7 mouse cellular contexts compared by ENCODE assay signal in genomic region chr11:98022555-98023371, GRCm38 (mm10). TPM values are rescaled to one million over a fixed set of nuclear protein-coding genes. Genes with fewer than 3 reads are reported as not detected.
DNase-seq lines count a peak whose midpoint lies in the region; ATAC-seq and TF ChIP-seq lines count a peak whose summit lies in the region.

TSS of gene Cacnb1 (minus strand) at chr11:98023034.

- H3K4me2 ChIP-seq in forebrain, embryonic 14.5 days (ENCODE audit: low read length) = peak within 1 kb of the TSS; percentile 57

- intact Hi-C loops in left cerebral cortex, postnatal 14 days (cut with DNase I) = no loop called here

- peak within 1 kb of the TSS; percentile 83 for H3K27ac ChIP-seq in bone marrow macrophage, adult 2 months (ENCODE audit: insufficient read depth, low read depth, low read length)
- peak within 1 kb of the TSS; percentile 91 for H3K27ac ChIP-seq in forebrain, embryonic 14.5 days (ENCODE audit: low read depth, low read length)
- H3K27ac ChIP-seq in hindbrain, embryonic 10.5 days = peak within 1 kb of the TSS; percentile 94

- peak; percentile 91 for DNase-seq in Muller cell, postnatal 12 days (ENCODE audit: inconsistent ontology term)
- peak; percentile 82 for DNase-seq in forebrain, embryonic 14.5 days (ENCODE audit: low spot score)
- DNase-seq in hindbrain, embryonic 10.5 days (ENCODE audit: low spot score) = peak; percentile 87
- no peak for DNase-seq in left cerebral cortex, postnatal 14 days (ENCODE audit: low spot score in 2 of 2)
- DNase-seq in mesoderm, embryonic 11.5 days (ENCODE audit: low read depth, low spot score) = peak; percentile 75
- DNase-seq in spleen, postnatal 4 days (ENCODE audit: low spot score in 2 of 2) = peak; percentile 47 to 79

- peak within 1 kb of the TSS; percentile 83 for H3K9ac ChIP-seq in forebrain, embryonic 14.5 days (ENCODE audit: low read length)

- TF ChIP-seq CTCF in bone marrow macrophage, adult 2 months (IDR thresholded peaks at IDR 0.05; ENCODE audit: low read depth, low read length) = no peak

- H3K9me3 ChIP-seq in forebrain, embryonic 14.5 days (replicated peaks; ENCODE audit: control insufficient read depth, low read length) = no peaks in the 10 kb centered on the region
- H3K9me3 ChIP-seq in hindbrain, embryonic 10.5 days = no peaks in the 10 kb centered on the region

- H3K36me3 ChIP-seq in forebrain, embryonic 14.5 days (ENCODE audit: control insufficient read depth, insufficient read depth, low read length) = peaks cover 7% of the 10 kb centered on the region; the same call in 1 of the 2 replicates
- H3K36me3 ChIP-seq in hindbrain, embryonic 10.5 days = peaks cover 6% of the 10 kb centered on the region

- ATAC-seq in forebrain, embryonic 14.5 days = peak; percentile 59

- no peaks in the 10 kb centered on the region for H3K27me3 ChIP-seq in forebrain, embryonic 14.5 days (replicated peaks; ENCODE audit: control insufficient read depth, insufficient read depth, low read length)
- H3K27me3 ChIP-seq in hindbrain, embryonic 10.5 days (ENCODE audit: insufficient read depth, poor library complexity, severe bottlenecking) = peaks cover 23% of the 10 kb centered on the region

- no peak for TF ChIP-seq POLR2A in bone marrow macrophage, adult 2 months (IDR thresholded peaks at IDR 0.05; ENCODE audit: borderline replicate concordance, low read depth, low read length)

- H3K4me1 ChIP-seq in bone marrow macrophage, adult 2 months (ENCODE audit: control insufficient read depth, insufficient read depth, low read length) = peaks cover 34% of the 10 kb centered on the region
- peaks cover 44% of the 10 kb centered on the region for H3K4me1 ChIP-seq in forebrain, embryonic 14.5 days (ENCODE audit: control insufficient read depth, insufficient read depth, low read length)
- H3K4me1 ChIP-seq in hindbrain, embryonic 10.5 days (replicated peaks) = peaks cover 70% of the 10 kb centered on the region

- H3K4me3 ChIP-seq in bone marrow macrophage, adult 2 months (ENCODE audit: insufficient read depth, low read length) = peak within 1 kb of the TSS; percentile 84
- peak within 1 kb of the TSS; percentile 72 for H3K4me3 ChIP-seq in forebrain, embryonic 14.5 days (ENCODE audit: low read depth, low read length)
- H3K4me3 ChIP-seq in hindbrain, embryonic 10.5 days = peak within 1 kb of the TSS; percentile 80

- WGBS in forebrain, embryonic 14.5 days = 1% methylated on average over 45 of the region's 52 CpGs
- WGBS in hindbrain, embryonic 10.5 days = under 1% methylated on average over 52 of the region's 52 CpGs

RNA-seq across cellular contexts. Expression of gene Cacnb1, which starts in this region (rescaled TPM):
- 9.6 and 9.7 TPM in 2 replicates for polyA plus RNA-seq in bone marrow macrophage, adult 2 months (2012; ENCODE audit: insufficient read depth, insufficient read length, missing spikeins)
- polyA plus RNA-seq in forebrain, embryonic 14.5 days (2014; fragmentation: Nextera tagmentation; extraction: Ambion mirVana) = 22.1 and 29.2 TPM in 2 replicates
- polyA plus RNA-seq in hindbrain, embryonic 10.5 days (2016; fragmentation: Nextera tagmentation; extraction: Ambion mirVana) = 7.6 and 22.9 TPM in 2 replicates
- 100 to 1,000 TPM; 150 TPM for total RNA-seq in left cerebral cortex, postnatal 14 days (2021)

Comparison
In these comparisons a context has a peak if more than half of its experiments do, and no peak if none do; other contexts are left out.
1. DNase-seq: peak in Muller cell, postnatal 12 days (single experiment), forebrain, embryonic 14.5 days (single experiment), hindbrain, embryonic 10.5 days (single experiment), mesoderm, embryonic 11.5 days (single experiment) and spleen, postnatal 4 days (2 of 2); none in left cerebral cortex, postnatal 14 days (0 of 2).
2. Peak in every context shown above with its lines, with median percentiles within 50 percentile points of each other: H3K27ac ChIP-seq and H3K4me3 ChIP-seq.